Mouse (Mus musculus) midbrain, embryonic 16.5 days (tissue): ENCODE results near the gene Kcnh2. TPM values are rescaled to one million over a fixed set of nuclear protein-coding genes. Genes with fewer than 3 reads are reported as not detected.

Experiments
- ATAC-seq: fragments of 200-750 bp; cut with Nextera tagmentation; 2 replicates; pipeline ENCODE4 v1.8.0; 2017; ENCODE audit warnings: moderate TSS enrichment
- H3K27ac ChIP-seq: fragments of 300-500 bp; sonication (generic); 2 replicates; pipeline ENCODE4 v1.5.1; 2014; ENCODE audit warnings: mild to moderate bottlenecking, low read length, mixed read lengths
- H3K27me3 ChIP-seq: fragments of 300-500 bp; sonication (generic); 2 replicates; pipeline ENCODE4 v1.6.1; 2014; ENCODE audit warnings: low read depth, low read length, mixed read lengths; ENCODE audit not compliant: control insufficient read depth, insufficient read depth
- H3K36me3 ChIP-seq: fragments of 300-500 bp; sonication (generic); 2 replicates; pipeline ENCODE4 v1.6.1; 2014; ENCODE audit warnings: mild to moderate bottlenecking, low read length, moderate library complexity, mixed read lengths; ENCODE audit not compliant: control insufficient read depth, insufficient read depth
- H3K4me1 ChIP-seq: fragments of 300-500 bp; sonication (generic); 2 replicates; pipeline ENCODE4 v1.6.1; 2014; ENCODE audit warnings: mild to moderate bottlenecking, low read length, mixed read lengths; ENCODE audit not compliant: control insufficient read depth, insufficient read depth
- H3K4me2 ChIP-seq: fragments of 300-500 bp; sonication (generic); 2 replicates; pipeline ENCODE4 v1.6.1; 2014; ENCODE audit warnings: mild to moderate bottlenecking, low read length, mixed read lengths
- H3K4me3 ChIP-seq: fragments of 300-500 bp; sonication (generic); 2 replicates; pipeline ENCODE4 v1.5.1; 2014; ENCODE audit warnings: low read depth, mild to moderate bottlenecking, low read length, moderate library complexity, mixed read lengths
- H3K9ac ChIP-seq: fragments of 300-500 bp; sonication (generic); 2 replicates; pipeline ENCODE4 v1.6.1; 2014; ENCODE audit warnings: low read depth, low read length, mixed read lengths
- H3K9me3 ChIP-seq: fragments of 300-500 bp; sonication (generic); replicated peaks from 2 replicates; pipeline ENCODE4 v1.6.1; 2014; ENCODE audit warnings: mild to moderate bottlenecking, low read length, mixed read lengths; ENCODE audit not compliant: control insufficient read depth, poor library complexity, severe bottlenecking
- WGBS: fragments of 180-500 bp; shearing (Covaris S2); extraction: QIAGEN DNeasy Blood & Tissue Kit; methylation state at CpG from one replicate; pipeline ENCODE4 v1.1.7; 2014; 5-methylcytosine and 5-hydroxymethylcytosine counted together
- polyA plus RNA-seq: library from polyadenylated mRNA; unstranded; fragments of >200 nt; fragmentation: Nextera tagmentation; extraction: Ambion mirVana; gene quantifications from 2 replicates; pipeline ENCODE4 v1.2.1, GENCODE M21; 2015

Gene Kcnh2
- polyA plus RNA-seq, 1 experiment from 2014 or later: 11.7 TPM

- peaks cover 42% of the 10 kb centered on the region for H3K4me1 ChIP-seq
- ATAC-seq: peak; percentile 23; the same call in 1 of the 2 replicates
Observed at GRCm38 (mm10) chr5:24344477-24345051, 6.8 kb downstream of the Kcnh2 start.

GRCm38 (mm10) chr5:24343977-24344436 is 7.4 kb downstream of the Kcnh2 start:
- Histone ChIP-seq H3K27ac (peak overlapping the region; percentile 83), H3K4me2 (peak overlapping the region; percentile 37), H3K4me3 (no peak overlapping the region), H3K4me1 (peaks cover 36% of the 10 kb centered on the region), H3K27me3 (no peaks in the 10 kb centered on the region), H3K9ac (peak overlapping the region; percentile 57), H3K9me3 (no peaks in the 10 kb centered on the region), H3K36me3 (no peaks in the 10 kb centered on the region)
- peak; percentile 33; the same call in 1 of the 2 replicates for ATAC-seq
- 3% methylated on average over 2 of the region's 2 CpGs for WGBS

More at GRCm38 (mm10) chr5:24344477-24345051, 6.8 kb downstream of the Kcnh2 start:
- WGBS: 7% methylated on average over 12 of the region's 12 CpGs
- Histone ChIP-seq H3K4me2 (peak overlapping the region; percentile 37), H3K4me3 (no peak overlapping the region), H3K9ac (peak overlapping the region; percentile 57), H3K9me3 (no peaks in the 10 kb centered on the region), H3K27ac (peak overlapping the region; percentile 83), H3K36me3 (no peaks in the 10 kb centered on the region), H3K27me3 (no peaks in the 10 kb centered on the region)

- H3K9me3 ChIP-seq: no peaks in the 10 kb centered on the region
- H3K4me1 ChIP-seq: peaks cover 31% of the 10 kb centered on the region
- ATAC-seq: no peak
- H3K27me3 ChIP-seq: no peaks in the 10 kb centered on the region
- peak overlapping the region; percentile 57; the same call in 1 of the 2 replicates for H3K9ac ChIP-seq
- no peak overlapping the region for H3K4me2 ChIP-seq
- H3K36me3 ChIP-seq: no peaks in the 10 kb centered on the region
- peak overlapping the region; percentile 83 for H3K27ac ChIP-seq
- H3K4me3 ChIP-seq: no peak overlapping the region
Observed at GRCm38 (mm10) chr5:24343379-24343778, 8.0 kb downstream of the Kcnh2 start.

GRCm38 (mm10) chr5:24342966-24343365 is 8.4 kb downstream of the Kcnh2 start:
- Histone ChIP-seq H3K9ac (no peak overlapping the region), H3K9me3 (no peaks in the 10 kb centered on the region), H3K27me3 (no peaks in the 10 kb centered on the region), H3K4me1 (peaks cover 29% of the 10 kb centered on the region), H3K27ac (peak overlapping the region; percentile 83; the same call in 1 of the 2 replicates), H3K4me3 (no peak overlapping the region), H3K36me3 (no peaks in the 10 kb centered on the region), H3K4me2 (no peak overlapping the region)
- WGBS: 46% methylated on average over 8 of the region's 8 CpGs
- no peak for ATAC-seq

- no peak for ATAC-seq
- Histone ChIP-seq H3K9ac (no peak overlapping the region), H3K4me2 (no peak overlapping the region), H3K36me3 (no peaks in the 10 kb centered on the region), H3K27me3 (no peaks in the 10 kb centered on the region), H3K4me1 (peaks cover 26% of the 10 kb centered on the region), H3K4me3 (no peak overlapping the region), H3K9me3 (no peaks in the 10 kb centered on the region), H3K27ac (no peak overlapping the region)
- 83% methylated on average over 14 of the region's 14 CpGs for WGBS
Observed at GRCm38 (mm10) chr5:24342205-24342963, 9.0 kb downstream of the Kcnh2 start.

- H3K4me2 ChIP-seq: no peak overlapping the region
- peaks cover 3% of the 10 kb centered on the region; the same call in 1 of the 2 replicates for H3K4me1 ChIP-seq
- no peak overlapping the region for H3K27ac ChIP-seq
- H3K9me3 ChIP-seq: no peaks in the 10 kb centered on the region
- H3K27me3 ChIP-seq: no peaks in the 10 kb centered on the region
- no peaks in the 10 kb centered on the region for H3K36me3 ChIP-seq
- 66% methylated on average over 2 of the region's 2 CpGs for WGBS
- no peak for ATAC-seq
- no peak overlapping the region for H3K9ac ChIP-seq
- H3K4me3 ChIP-seq: no peak overlapping the region
Observed at GRCm38 (mm10) chr5:24337821-24338220, 13.6 kb downstream of the Kcnh2 start.

- 0 out of 2 replicates have a peak, but pooled peaks have one; percentile 30 for ATAC-seq
- no peak overlapping the region for H3K4me3 ChIP-seq
- H3K36me3 ChIP-seq: no peaks in the 10 kb centered on the region
- 0 out of 2 replicates have a peak overlapping the region, but pooled peaks have one; percentile 21 for H3K9ac ChIP-seq
- H3K9me3 ChIP-seq: no peaks in the 10 kb centered on the region
- peaks cover 3% of the 10 kb centered on the region; the same call in 1 of the 2 replicates for H3K4me1 ChIP-seq
- 36% methylated on average over 9 of the region's 9 CpGs for WGBS
- no peak overlapping the region for H3K27ac ChIP-seq
- no peaks in the 10 kb centered on the region for H3K27me3 ChIP-seq
- no peak overlapping the region for H3K4me2 ChIP-seq
Observed at GRCm38 (mm10) chr5:24337366-24337765, 14.0 kb downstream of the Kcnh2 start.

- ATAC-seq: peak; percentile 81
- Histone ChIP-seq H3K27me3 (no peaks in the 10 kb centered on the region), H3K4me1 (peaks cover 3% of the 10 kb centered on the region; the same call in 1 of the 2 replicates)
Observed at GRCm38 (mm10) chr5:24335888-24336511, 15.4 kb downstream of the Kcnh2 start.

More at GRCm38 (mm10) chr5:24335888-24336511, 15.4 kb downstream of the Kcnh2 start:
- no peaks in the 10 kb centered on the region for H3K9me3 ChIP-seq
- H3K9ac ChIP-seq: no peak overlapping the region; the same call in 1 of the 2 replicates
- no peak overlapping the region for H3K4me3 ChIP-seq
- no peak overlapping the region for H3K27ac ChIP-seq
- no peak overlapping the region for H3K4me2 ChIP-seq
- WGBS: 10% methylated on average over 3 of the region's 3 CpGs
- H3K36me3 ChIP-seq: peaks cover 4% of the 10 kb centered on the region; the same call in 1 of the 2 replicates
